In the genomic region with DNA sequence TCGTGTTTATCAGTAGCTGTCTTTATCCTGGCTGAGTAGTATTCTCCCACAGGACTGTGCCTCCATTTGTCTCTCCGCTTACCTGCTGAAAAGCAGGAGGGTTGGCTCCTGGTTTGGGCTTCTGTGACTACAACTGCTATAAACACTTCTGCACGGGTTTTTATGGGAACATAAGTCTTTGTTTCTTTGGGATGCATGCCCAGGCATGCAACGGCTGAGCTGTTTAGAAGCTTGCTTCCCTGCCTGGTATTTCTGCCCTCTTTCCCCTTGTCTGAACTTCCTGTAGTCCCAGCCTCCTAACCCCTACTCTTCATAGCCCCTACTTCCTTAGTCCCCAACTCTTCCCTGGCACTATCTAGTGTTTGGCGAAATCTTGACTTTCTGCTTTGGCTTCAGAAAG, we compare ENCODE assay signal across 20 mouse cellular contexts.
DNase-seq lines count a peak whose midpoint lies in the region; ATAC-seq lines count a peak whose summit lies in the region.
"Had no signal": no experiment of that assay in that cellular context is flagged by ENCODE, and none has a peak within 500 bp of the region (broad histone marks: within the 10 kb centered on the region; RNA-seq: fewer than 3 reads in every experiment).

No protein-coding gene starts in this region.

- H3K27me3 ChIP-seq in hindbrain, embryonic 13.5 days: no peaks in the 10 kb centered on the region
- H3K27me3 ChIP-seq in hindbrain, embryonic 16.5 days (replicated peaks; ENCODE audit: control insufficient read depth, insufficient read depth, low read length): no peaks in the 10 kb centered on the region
- H3K27me3 ChIP-seq in forebrain, embryonic 14.5 days (replicated peaks; ENCODE audit: control insufficient read depth, insufficient read depth, low read length): no peaks in the 10 kb centered on the region
- no peaks in the 10 kb centered on the region for H3K27me3 ChIP-seq in midbrain, embryonic 16.5 days (ENCODE audit: control insufficient read depth, insufficient read depth, low read depth, low read length)
- H3K27me3 ChIP-seq: lung, embryonic 15.5 days had no signal

- 86% methylated on average over 5 of the region's 5 CpGs for WGBS in hindbrain, embryonic 13.5 days
- 79% methylated on average over 5 of the region's 5 CpGs for WGBS in hindbrain, embryonic 16.5 days
- 82% methylated on average over 5 of the region's 5 CpGs for WGBS in forebrain, embryonic 14.5 days
- 86% methylated on average over 5 of the region's 5 CpGs for WGBS in midbrain, embryonic 16.5 days

- H3K4me3 ChIP-seq in hindbrain, embryonic 13.5 days: no peak overlapping the region
- no peak overlapping the region for H3K4me3 ChIP-seq in hindbrain, embryonic 16.5 days (ENCODE audit: low read length)
- H3K4me3 ChIP-seq in forebrain, embryonic 14.5 days (ENCODE audit: low read depth, low read length): no peak overlapping the region
- no peak overlapping the region for H3K4me3 ChIP-seq in midbrain, embryonic 16.5 days (ENCODE audit: low read depth, low read length)
- H3K4me3 ChIP-seq: gastrocnemius, adult 2 months; lung, embryonic 15.5 days had no signal

- DNase-seq in adipocyte (ENCODE audit: low spot score) (peak; percentile 47), MN1 (ENCODE audit: low spot score) (no peak)
- no peak for DNase-seq in forebrain, embryonic 14.5 days (ENCODE audit: low spot score)
- no peak for DNase-seq in frontal cortex, postnatal 25 days (ENCODE audit: low spot score in 2 of 2)
- DNase-seq: adrenal gland, postnatal 10 days; B cell, adult 2 months; cerebellum, adult 9-11 months; gastrocnemius, adult 2 months; heart, postnatal 14 days; kidney, adult 2 months; kidney, postnatal 14 days; retina, postnatal 1 day; right cerebral cortex, postnatal 4 days had no signal

- H3K27ac ChIP-seq in hindbrain, embryonic 13.5 days: peak overlapping the region; percentile 74; the same call in 1 of the 2 replicates
- no peak overlapping the region for H3K27ac ChIP-seq in hindbrain, embryonic 16.5 days (ENCODE audit: low read depth, low read length)
- H3K27ac ChIP-seq in forebrain, embryonic 14.5 days (ENCODE audit: low read depth, low read length): peak overlapping the region; percentile 91; the same call in 1 of the 2 replicates
- H3K27ac ChIP-seq in midbrain, embryonic 16.5 days (ENCODE audit: low read length): peak overlapping the region; percentile 82
- H3K27ac ChIP-seq: gastrocnemius, adult 2 months; liver, embryonic 14.5 days; lung, embryonic 15.5 days; macrophage had no signal

- no peak overlapping the region for H3K4me2 ChIP-seq in hindbrain, embryonic 13.5 days
- no peak overlapping the region for H3K4me2 ChIP-seq in hindbrain, embryonic 16.5 days (ENCODE audit: low read length)
- no peak overlapping the region for H3K4me2 ChIP-seq in forebrain, embryonic 14.5 days (ENCODE audit: low read length)
- H3K4me2 ChIP-seq in midbrain, embryonic 16.5 days (ENCODE audit: low read length): no peak overlapping the region
- H3K4me2 ChIP-seq: heart, embryonic 11.5 days; lung, embryonic 15.5 days had no signal

- ATAC-seq in hindbrain, embryonic 13.5 days (ENCODE audit: low FRiP score): no peak
- no peak for ATAC-seq in hindbrain, embryonic 16.5 days
- no peak for ATAC-seq in forebrain, embryonic 14.5 days
- no peak for ATAC-seq in midbrain, embryonic 16.5 days

- H3K9me3 ChIP-seq in hindbrain, embryonic 13.5 days: no peaks in the 10 kb centered on the region
- H3K9me3 ChIP-seq in hindbrain, embryonic 16.5 days (ENCODE audit: control insufficient read depth, low read length): no peaks in the 10 kb centered on the region
- H3K9me3 ChIP-seq in forebrain, embryonic 14.5 days (replicated peaks; ENCODE audit: control insufficient read depth, low read length): no peaks in the 10 kb centered on the region
- no peaks in the 10 kb centered on the region for H3K9me3 ChIP-seq in midbrain, embryonic 16.5 days (replicated peaks; ENCODE audit: control insufficient read depth, low read length, poor library complexity, severe bottlenecking)
- H3K9me3 ChIP-seq: lung, embryonic 15.5 days had no signal

- no peaks in the 10 kb centered on the region for H3K36me3 ChIP-seq in hindbrain, embryonic 13.5 days
- no peaks in the 10 kb centered on the region for H3K36me3 ChIP-seq in hindbrain, embryonic 16.5 days (ENCODE audit: control insufficient read depth, insufficient read depth, low read length)
- no peaks in the 10 kb centered on the region for H3K36me3 ChIP-seq in forebrain, embryonic 14.5 days (ENCODE audit: control insufficient read depth, insufficient read depth, low read length)
- no peaks in the 10 kb centered on the region for H3K36me3 ChIP-seq in midbrain, embryonic 16.5 days (ENCODE audit: control insufficient read depth, insufficient read depth, low read length)
- H3K36me3 ChIP-seq: lung, embryonic 15.5 days had no signal

- no peak overlapping the region for H3K9ac ChIP-seq in hindbrain, embryonic 13.5 days
- no peak overlapping the region for H3K9ac ChIP-seq in hindbrain, embryonic 16.5 days (ENCODE audit: low read depth, low read length)
- H3K9ac ChIP-seq in forebrain, embryonic 14.5 days (ENCODE audit: low read length): no peak overlapping the region
- H3K9ac ChIP-seq in midbrain, embryonic 16.5 days (ENCODE audit: low read depth, low read length): no peak overlapping the region
- H3K9ac ChIP-seq: liver, embryonic 14.5 days; lung, embryonic 15.5 days had no signal

- peaks cover 55% of the 10 kb centered on the region for H3K4me1 ChIP-seq in hindbrain, embryonic 13.5 days (replicated peaks)
- peaks cover 24% of the 10 kb centered on the region for H3K4me1 ChIP-seq in hindbrain, embryonic 16.5 days (ENCODE audit: control insufficient read depth, insufficient read depth, low read depth, low read length)
- peaks cover 45% of the 10 kb centered on the region for H3K4me1 ChIP-seq in forebrain, embryonic 14.5 days (ENCODE audit: control insufficient read depth, insufficient read depth, low read length)
- H3K4me1 ChIP-seq in midbrain, embryonic 16.5 days (ENCODE audit: control insufficient read depth, insufficient read depth, low read length): peaks cover 46% of the 10 kb centered on the region
